Mouse (Mus musculus): ENCODE results near the gene 1600002K03Rik. TPM values are rescaled to one million over a fixed set of nuclear protein-coding genes. Genes with fewer than 3 reads are reported as not detected.

Gene 1600002K03Rik
- polyA plus RNA-seq, 1 experiment from 2014 or later = 14.3 TPM

DNA sequence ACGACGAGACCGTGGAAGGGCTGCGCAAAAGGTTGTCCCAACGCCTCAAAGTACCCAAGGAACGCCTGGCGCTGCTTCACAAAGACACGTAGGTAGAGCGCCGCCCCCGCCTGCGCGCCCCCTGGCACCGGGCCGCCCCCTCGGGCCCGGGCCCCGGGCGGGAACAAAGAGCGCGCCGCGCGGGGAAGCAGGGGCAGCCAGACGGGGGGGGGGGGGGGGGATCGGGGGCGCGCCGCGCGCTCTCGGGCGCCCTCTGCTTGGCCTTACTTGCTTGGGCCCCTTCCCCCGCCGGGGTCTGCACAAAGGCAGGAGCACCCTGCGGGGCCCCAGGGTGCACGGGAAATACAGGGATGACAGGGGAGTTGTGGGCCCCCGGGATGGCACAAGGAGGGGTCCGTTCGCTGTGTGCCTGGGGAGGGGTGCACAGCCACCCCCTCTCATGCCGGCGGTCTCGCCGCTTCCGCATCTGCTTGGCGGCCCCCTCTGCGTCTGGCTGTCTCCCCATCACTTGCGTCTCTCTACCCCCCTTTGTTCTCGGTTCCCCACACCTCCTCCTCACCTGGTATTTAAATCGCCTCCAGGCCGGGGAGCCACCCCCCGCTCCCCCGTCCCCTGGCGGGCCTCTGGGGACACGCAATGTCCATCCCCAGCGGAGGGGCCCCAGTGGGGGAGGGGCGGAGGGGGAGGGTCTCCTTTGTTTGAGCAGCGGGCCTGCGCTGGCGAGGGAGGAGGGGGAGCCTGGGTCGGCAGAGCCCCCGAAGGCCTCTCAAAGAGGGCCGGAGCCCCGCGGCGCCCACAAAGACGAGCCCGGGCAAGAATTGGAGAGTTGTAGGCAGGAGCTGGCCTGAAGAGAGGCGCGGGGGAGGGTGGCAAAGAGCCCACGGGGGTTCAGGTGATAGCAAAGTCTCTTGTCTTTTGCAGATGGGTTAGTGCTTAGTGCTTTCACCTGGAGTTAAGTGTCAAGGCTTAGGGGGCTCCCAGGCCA lies 22.2 kb upstream of the 1600002K03Rik start:
- peak overlapping the region; percentile 93 for H3K4me3 ChIP-seq (replicated peaks)
- peak overlapping the region; percentile 97 for H3K9ac ChIP-seq (replicated peaks)
- H3K27ac ChIP-seq (replicated peaks) = peak overlapping the region; percentile 100
- H3K36me3 ChIP-seq = peaks cover 43% of the 10 kb centered on the region
- no peak for ATAC-seq (ENCODE audit: low FRiP score)
- WGBS = under 1% methylated on average over 59 of the region's 71 CpGs
- H3K4me2 ChIP-seq = peak overlapping the region; percentile 94
- H3K9me3 ChIP-seq (replicated peaks) = no peaks in the 10 kb centered on the region
- no peaks in the 10 kb centered on the region for H3K27me3 ChIP-seq (replicated peaks)
- peaks cover 67% of the 10 kb centered on the region for H3K4me1 ChIP-seq

DNA sequence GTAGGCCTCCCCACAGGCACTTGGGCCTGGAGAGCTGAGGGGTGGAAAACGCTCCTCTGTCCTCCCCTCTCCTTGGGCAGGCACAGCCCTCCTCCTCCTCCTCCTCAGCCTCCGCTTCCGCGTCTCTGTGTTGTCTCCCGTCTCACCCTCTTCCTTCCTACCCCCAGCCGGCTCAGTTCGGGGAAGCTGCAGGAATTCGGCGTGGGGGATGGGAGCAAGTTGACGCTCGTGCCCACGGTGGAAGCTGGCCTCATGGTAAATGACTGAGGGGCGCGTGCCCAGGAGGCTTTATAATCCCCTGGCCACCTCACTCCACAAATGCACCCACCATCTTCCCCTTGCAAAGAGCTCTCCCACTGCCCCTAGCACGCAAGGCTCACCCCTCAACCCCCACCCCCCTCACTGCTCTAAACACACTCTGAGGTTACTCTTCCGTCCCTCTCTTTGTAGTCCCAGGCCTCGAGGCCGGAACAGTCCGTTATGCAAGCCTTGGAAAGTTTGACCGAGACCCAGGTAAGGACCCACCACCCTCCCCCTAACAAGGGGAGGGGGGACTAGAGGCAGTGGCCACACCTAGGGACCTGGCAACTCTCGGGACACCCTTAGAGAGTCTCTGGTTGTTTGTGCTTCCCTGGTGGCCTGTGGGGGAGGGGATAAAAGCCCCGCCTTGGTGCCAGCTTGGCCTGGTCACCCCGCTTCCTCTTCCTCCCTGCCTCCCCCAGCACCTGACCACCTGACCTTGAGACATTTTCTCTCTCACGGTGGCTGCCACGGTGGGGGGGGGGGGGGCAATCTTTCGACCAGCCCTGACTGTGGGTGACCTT lies 21.3 kb upstream of the 1600002K03Rik start:
- no peaks in the 10 kb centered on the region for H3K9me3 ChIP-seq (replicated peaks)
- under 1% methylated on average over 26 of the region's 26 CpGs for WGBS
- H3K4me1 ChIP-seq = peaks cover 63% of the 10 kb centered on the region
- H3K27ac ChIP-seq (replicated peaks) = peak overlapping the region; percentile 100
- peak overlapping the region; percentile 97 for H3K9ac ChIP-seq (replicated peaks)
- H3K36me3 ChIP-seq = peaks cover 43% of the 10 kb centered on the region
- H3K4me2 ChIP-seq = peak overlapping the region; percentile 94
- ATAC-seq (ENCODE audit: low FRiP score) = no peak
- no peaks in the 10 kb centered on the region for H3K27me3 ChIP-seq (replicated peaks)
- peak overlapping the region; percentile 93 for H3K4me3 ChIP-seq (replicated peaks)

DNA sequence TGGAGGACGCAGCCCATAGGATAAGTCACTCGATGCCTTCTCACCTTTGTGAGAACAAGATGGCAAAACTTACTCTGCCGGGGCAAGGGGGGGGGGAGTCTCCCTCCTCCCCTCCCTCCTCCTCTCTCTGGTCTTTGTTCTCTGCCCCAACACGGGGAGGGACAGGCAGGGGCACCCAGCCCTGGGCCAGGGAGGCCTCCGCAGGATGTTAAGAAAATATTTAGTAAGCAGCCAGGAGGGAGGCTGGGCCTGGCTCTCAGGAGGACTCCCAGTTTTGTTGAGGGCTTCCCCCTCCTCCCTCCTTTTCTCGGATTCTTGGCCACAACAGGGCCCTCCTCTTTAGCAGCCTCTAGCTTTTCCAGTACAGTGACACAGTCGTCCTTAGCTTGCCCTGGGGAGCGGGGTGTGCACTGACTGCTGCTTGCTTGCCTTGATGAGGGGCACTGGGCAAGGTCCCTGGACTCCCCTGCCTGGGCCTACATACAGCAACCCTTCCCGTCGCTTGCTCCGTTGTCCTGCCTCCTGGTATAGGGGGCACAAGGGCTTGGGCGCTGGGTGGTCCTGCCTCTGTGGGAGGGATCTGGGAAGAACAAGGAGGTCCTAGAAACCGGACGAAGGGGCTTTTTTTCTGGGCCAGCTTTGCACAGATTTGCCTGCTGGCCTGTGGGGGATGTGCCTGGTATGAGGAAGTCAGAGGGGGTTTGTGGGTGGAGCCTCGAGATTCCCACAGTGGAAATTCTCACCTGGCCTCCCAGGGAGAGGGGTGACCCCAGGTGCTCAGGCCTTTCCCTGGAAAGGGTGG lies 20.5 kb upstream of the 1600002K03Rik start:
- Histone ChIP-seq H3K9ac (replicated peaks) (peak overlapping the region; percentile 97), H3K4me2 (peak overlapping the region; percentile 94), H3K4me1 (peaks cover 65% of the 10 kb centered on the region), H3K4me3 (replicated peaks) (peak overlapping the region; percentile 93), H3K27ac (replicated peaks) (peak overlapping the region; percentile 100), H3K9me3 (replicated peaks) (no peaks in the 10 kb centered on the region), H3K36me3 (peaks cover 51% of the 10 kb centered on the region), H3K27me3 (replicated peaks) (no peaks in the 10 kb centered on the region)
- no peak for ATAC-seq (ENCODE audit: low FRiP score)
- 9% methylated on average over 15 of the region's 15 CpGs for WGBS

DNA sequence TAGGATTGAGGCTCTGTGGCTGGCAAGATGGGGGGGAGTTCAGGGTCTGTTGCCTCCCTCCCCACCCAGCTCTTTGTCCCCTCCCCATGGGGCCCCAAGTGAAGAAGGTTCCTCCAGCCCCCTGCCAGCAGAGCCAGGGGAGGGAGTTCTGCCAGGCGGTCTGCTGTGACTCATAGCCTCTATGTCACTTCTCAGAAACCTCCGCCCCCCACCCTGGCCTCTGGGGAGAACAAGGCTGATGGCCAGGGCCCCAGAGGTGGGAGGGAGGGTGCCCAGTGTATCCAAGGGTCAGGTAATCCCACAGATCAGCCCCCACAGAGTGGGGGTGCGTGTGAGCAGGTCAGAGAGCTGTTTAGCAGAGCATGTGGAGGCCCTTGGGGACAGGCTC lies 19.9 kb upstream of the 1600002K03Rik start:
- peak overlapping the region; percentile 97 for H3K9ac ChIP-seq (replicated peaks)
- ATAC-seq (ENCODE audit: low FRiP score) = no peak
- 37% methylated on average over 3 of the region's 3 CpGs for WGBS
- H3K4me2 ChIP-seq = peak overlapping the region; percentile 94
- H3K27me3 ChIP-seq (replicated peaks) = no peaks in the 10 kb centered on the region
- peak overlapping the region; percentile 100 for H3K27ac ChIP-seq (replicated peaks)
- H3K36me3 ChIP-seq = peaks cover 53% of the 10 kb centered on the region
- peaks cover 61% of the 10 kb centered on the region for H3K4me1 ChIP-seq
- H3K4me3 ChIP-seq (replicated peaks) = peak overlapping the region; percentile 93
- no peaks in the 10 kb centered on the region for H3K9me3 ChIP-seq (replicated peaks)

DNA sequence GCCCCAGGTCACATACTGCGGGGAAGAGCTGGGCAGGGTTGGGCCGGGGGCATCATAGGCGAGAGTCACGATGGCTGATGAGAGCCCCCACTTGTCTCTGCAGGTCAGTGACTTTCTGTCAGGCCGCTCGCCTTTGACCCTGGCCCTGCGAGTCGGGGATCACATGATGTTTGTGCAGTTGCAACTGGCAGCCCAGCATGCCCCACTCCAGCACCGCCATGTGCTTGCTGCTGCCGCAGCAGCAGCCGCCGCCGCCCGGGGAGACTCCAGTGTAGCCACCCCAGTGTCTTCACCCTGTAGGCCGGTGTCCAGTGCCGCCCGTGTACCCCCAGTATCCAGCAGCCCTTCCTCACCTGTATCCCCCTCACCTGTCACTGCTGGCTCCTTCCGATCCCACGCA lies 19.0 kb upstream of the 1600002K03Rik start:
- Histone ChIP-seq H3K9ac (replicated peaks) (peak overlapping the region; percentile 97), H3K27me3 (replicated peaks) (no peaks in the 10 kb centered on the region), H3K4me3 (replicated peaks) (no peak overlapping the region), H3K36me3 (peaks cover 56% of the 10 kb centered on the region), H3K4me2 (peak overlapping the region; percentile 94), H3K9me3 (replicated peaks) (no peaks in the 10 kb centered on the region), H3K27ac (replicated peaks) (peak overlapping the region; percentile 100), H3K4me1 (peaks cover 65% of the 10 kb centered on the region)
- no peak for ATAC-seq (ENCODE audit: low FRiP score)
- WGBS = 87% methylated on average over 19 of the region's 19 CpGs

DNA sequence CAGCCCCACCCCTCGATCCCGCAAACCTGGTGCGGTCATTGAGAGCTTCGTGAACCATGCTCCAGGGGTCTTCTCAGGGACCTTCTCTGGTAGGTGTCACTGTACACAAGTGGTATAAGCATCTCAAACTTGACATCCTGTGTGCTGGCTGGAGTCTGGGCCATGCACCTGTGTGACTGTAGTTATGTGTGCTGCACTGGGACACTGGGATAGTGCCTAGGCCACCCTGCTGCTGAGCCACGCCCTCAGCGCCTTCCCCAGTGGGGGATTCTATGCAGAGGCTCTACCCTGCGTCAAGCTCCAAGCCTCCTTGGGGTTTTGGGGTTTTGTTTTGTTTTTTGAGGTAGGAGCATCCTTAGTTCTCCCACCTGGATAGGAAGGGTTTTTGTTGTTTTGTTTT lies 18.4 kb upstream of the 1600002K03Rik start:
- H3K27me3 ChIP-seq (replicated peaks) = no peaks in the 10 kb centered on the region
- H3K4me1 ChIP-seq = peaks cover 72% of the 10 kb centered on the region
- no peak overlapping the region for H3K4me3 ChIP-seq (replicated peaks)
- peaks cover 56% of the 10 kb centered on the region for H3K36me3 ChIP-seq
- no peak for ATAC-seq (ENCODE audit: low FRiP score)
- no peak overlapping the region for H3K4me2 ChIP-seq
- H3K27ac ChIP-seq (replicated peaks) = peak overlapping the region; percentile 52
- H3K9me3 ChIP-seq (replicated peaks) = no peaks in the 10 kb centered on the region
- 79% methylated on average over 7 of the region's 7 CpGs for WGBS
- 0 out of 2 replicates have a peak overlapping the region, but pooled peaks have one; percentile 1 for H3K9ac ChIP-seq (replicated peaks)

DNA sequence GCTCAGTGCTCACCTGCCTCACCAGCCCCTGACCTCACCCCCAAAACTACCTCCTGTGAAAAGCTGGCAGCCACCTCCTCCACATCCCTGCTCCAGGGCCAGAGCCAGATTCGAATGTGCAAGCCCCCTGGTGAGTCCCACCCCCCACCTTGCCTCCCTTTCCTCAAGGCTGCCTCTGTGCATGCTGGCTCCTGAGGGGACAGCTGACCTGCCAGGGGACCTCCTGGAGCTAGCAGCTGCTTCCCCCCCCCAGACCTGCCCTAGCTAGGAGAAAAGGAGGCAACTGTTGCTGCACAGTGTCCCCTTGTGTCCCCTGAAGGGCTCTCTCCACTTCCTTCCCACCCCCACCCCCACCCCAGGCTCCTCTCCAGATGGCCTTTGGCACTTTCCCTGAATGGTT lies 17.5 kb upstream of the 1600002K03Rik start:
- no peak for ATAC-seq (ENCODE audit: low FRiP score)
- H3K9ac ChIP-seq (replicated peaks) = no peak overlapping the region
- no peak overlapping the region for H3K4me3 ChIP-seq (replicated peaks)
- no peaks in the 10 kb centered on the region for H3K27me3 ChIP-seq (replicated peaks)
- no peak overlapping the region for H3K4me2 ChIP-seq
- H3K27ac ChIP-seq (replicated peaks) = peak overlapping the region; percentile 52
- H3K36me3 ChIP-seq = peaks cover 56% of the 10 kb centered on the region
- 31% methylated on average over 1 of the region's 1 CpGs for WGBS
- no peaks in the 10 kb centered on the region for H3K9me3 ChIP-seq (replicated peaks)
- peaks cover 78% of the 10 kb centered on the region for H3K4me1 ChIP-seq

DNA sequence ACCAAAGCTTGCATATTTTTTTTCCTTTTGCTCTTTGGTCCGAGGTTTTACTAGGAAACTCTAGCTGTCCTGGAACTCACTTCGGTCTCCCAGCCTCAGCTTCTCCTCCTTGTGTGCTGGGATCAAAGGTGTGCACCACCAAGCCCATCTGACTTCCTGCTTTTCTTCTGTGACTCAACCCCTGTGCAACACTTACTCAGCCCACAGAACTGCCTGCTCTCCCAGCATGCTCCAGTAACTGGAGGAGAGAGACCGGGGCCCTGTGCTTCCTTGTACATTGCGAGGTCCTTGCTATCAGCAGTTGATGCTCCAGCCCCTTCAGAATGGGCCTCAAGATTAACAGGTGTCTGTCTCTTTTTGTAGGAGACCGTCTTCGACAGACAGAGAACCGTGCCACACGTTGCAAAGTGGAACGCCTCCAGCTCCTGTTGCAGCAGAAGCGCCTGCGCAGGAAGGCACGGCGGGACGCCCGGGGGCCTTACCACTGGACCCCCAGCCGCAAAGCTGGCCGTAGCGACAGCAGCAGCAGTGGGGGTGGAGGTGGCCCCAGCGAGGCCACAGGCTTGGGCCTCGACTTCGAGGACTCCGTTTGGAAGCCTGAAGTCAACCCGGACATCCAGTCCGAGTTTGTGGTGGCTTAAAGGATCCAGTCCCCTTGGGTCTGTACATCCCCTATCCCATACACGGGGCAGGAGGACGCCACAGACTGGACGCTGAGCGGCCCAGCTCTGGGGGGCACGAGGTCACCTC lies 16.6 kb upstream of the 1600002K03Rik start:
- peaks cover 87% of the 10 kb centered on the region for H3K4me1 ChIP-seq
- H3K27me3 ChIP-seq (replicated peaks) = no peaks in the 10 kb centered on the region
- 91% methylated on average over 29 of the region's 29 CpGs for WGBS
- H3K9ac ChIP-seq (replicated peaks) = no peak overlapping the region
- no peak overlapping the region for H3K4me2 ChIP-seq
- ATAC-seq (ENCODE audit: low FRiP score) = no peak
- peak overlapping the region; percentile 52 for H3K27ac ChIP-seq (replicated peaks)
- no peak overlapping the region for H3K4me3 ChIP-seq (replicated peaks)
- peaks cover 56% of the 10 kb centered on the region for H3K36me3 ChIP-seq
- no peaks in the 10 kb centered on the region for H3K9me3 ChIP-seq (replicated peaks)

DNA sequence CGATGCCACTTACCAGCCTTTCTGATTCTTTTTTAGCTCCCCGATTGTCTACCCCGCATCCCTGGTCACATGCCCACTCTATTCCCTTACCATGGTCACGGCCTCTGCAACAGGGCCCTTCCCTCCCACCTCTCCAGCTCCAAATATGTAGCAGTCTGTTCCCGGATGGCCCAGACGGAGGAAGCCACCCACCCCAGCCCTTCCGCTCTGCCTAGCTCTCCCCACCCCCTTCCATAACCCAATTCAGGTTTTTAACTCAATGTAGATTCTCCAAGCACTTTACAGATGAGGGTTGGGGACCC lies 16.0 kb upstream of the 1600002K03Rik start:
- Histone ChIP-seq H3K9me3 (replicated peaks) (no peaks in the 10 kb centered on the region), H3K36me3 (peaks cover 56% of the 10 kb centered on the region), H3K4me3 (replicated peaks) (no peak overlapping the region), H3K27me3 (replicated peaks) (no peaks in the 10 kb centered on the region), H3K4me2 (no peak overlapping the region), H3K9ac (replicated peaks) (no peak overlapping the region), H3K4me1 (peaks cover 89% of the 10 kb centered on the region), H3K27ac (replicated peaks) (peak overlapping the region; percentile 52)
- ATAC-seq (ENCODE audit: low FRiP score) = no peak
- 59% methylated on average over 7 of the region's 7 CpGs for WGBS

DNA sequence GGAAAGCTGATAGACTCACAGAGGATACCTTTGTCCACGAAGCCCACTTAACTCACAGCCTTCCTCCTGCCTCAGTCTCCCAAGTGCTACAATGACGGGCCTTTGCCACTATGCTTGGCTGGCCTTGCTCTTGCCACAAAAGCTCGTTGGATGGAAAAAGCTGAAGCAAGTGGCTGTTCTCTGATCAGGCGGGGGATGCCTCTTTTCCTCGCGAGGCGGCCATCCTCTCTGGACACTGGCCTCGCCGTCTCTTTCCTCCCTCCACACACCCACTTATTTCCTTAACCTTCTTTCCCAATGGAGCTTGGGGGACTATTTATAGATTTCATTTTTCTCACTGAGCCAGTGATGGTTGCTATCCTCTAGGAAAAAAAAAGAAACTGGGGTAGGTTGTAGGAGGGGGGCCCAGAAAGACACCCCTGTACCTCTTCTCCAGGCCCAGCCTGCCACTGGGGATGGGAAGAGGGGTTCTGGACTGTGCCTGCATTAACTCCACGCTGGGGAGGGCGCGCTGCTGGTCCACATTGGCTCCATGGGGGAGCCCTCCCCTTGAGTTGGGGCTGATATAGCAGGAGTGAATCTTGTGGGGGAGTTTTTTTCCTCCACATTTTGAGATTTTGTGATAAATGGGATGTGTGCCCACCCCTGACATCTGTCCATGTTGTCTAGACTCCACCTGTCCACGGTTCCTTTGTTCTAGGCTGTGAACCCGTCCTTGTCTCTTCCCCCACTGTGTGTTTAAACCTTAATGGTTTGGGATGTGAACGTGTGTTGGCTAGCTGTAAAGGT lies 15.4 kb upstream of the 1600002K03Rik start:
- H3K36me3 ChIP-seq = peaks cover 52% of the 10 kb centered on the region
- no peak overlapping the region for H3K4me3 ChIP-seq (replicated peaks)
- H3K9me3 ChIP-seq (replicated peaks) = no peaks in the 10 kb centered on the region
- peak overlapping the region; percentile 89 for H3K27ac ChIP-seq (replicated peaks)
- H3K27me3 ChIP-seq (replicated peaks) = no peaks in the 10 kb centered on the region
- ATAC-seq (ENCODE audit: low FRiP score) = no peak
- WGBS = 52% methylated on average over 15 of the region's 15 CpGs
- H3K9ac ChIP-seq (replicated peaks) = no peak overlapping the region; the same call in 1 of the 2 replicates
- peaks cover 88% of the 10 kb centered on the region for H3K4me1 ChIP-seq
- no peak overlapping the region for H3K4me2 ChIP-seq

Measured in neural tube, embryonic 15.5 days (tissue).